Mouse (Mus musculus) kidney, adult 2 months (tissue): ENCODE data around the gene Bbx.

Experiments
- CTCF ChIP-seq: fragments of 200-500 bp; conservative IDR thresholded peaks from 2 replicates; pipeline ENCODE4 v1.5.1; 2011; ENCODE audit warnings: low read depth, mild to moderate bottlenecking, control low read depth, low read length, moderate library complexity, mixed read lengths; ENCODE audit not compliant: insufficient read depth, insufficient read length
- POLR2A ChIP-seq: fragments of 200-500 bp; IDR thresholded peaks from one replicate; pipeline ENCODE4 v1.6.1; 2011; ENCODE audit warnings: low read depth, low read length, control low read depth

- TF ChIP-seq CTCF (no peak), POLR2A (no peak)
Observed at GRCm38 (mm10) chr16:50456053-50456452, 23.9 kb upstream of the Bbx start.
